Mouse (Mus musculus) cerebellum, adult 2 months (tissue): Measurements from ENCODE around the gene Sorcs2. TPM values are rescaled to one million over a fixed set of nuclear protein-coding genes. Genes with fewer than 3 reads are reported as not detected.

Experiments used
- DNase-seq, 2 experiments: peaks; one replicate each; pipeline ENCODE4 v3.0.0; 2021
- H3K27ac ChIP-seq: fragments of 200-500 bp; 2 replicates; pipeline ENCODE4 v1.5.1; 2012; ENCODE audit warnings: low read length, control low read depth, inconsistent platforms; ENCODE audit not compliant: insufficient read depth
- H3K27me3 ChIP-seq: fragments of 200-500 bp; 2 replicates; pipeline ENCODE4 v1.6.1; 2012; ENCODE audit warnings: inconsistent platforms, mild to moderate bottlenecking, low read length, moderate library complexity; ENCODE audit not compliant: control insufficient read depth, insufficient read depth
- H3K4me1 ChIP-seq: fragments of 200-500 bp; 2 replicates; pipeline ENCODE4 v1.6.1; 2011; ENCODE audit warnings: low read length; ENCODE audit not compliant: control insufficient read depth, insufficient read depth
- H3K4me3 ChIP-seq: fragments of 200-500 bp; replicated peaks from 2 replicates; pipeline ENCODE3; 2011; ENCODE audit warnings: mild to moderate bottlenecking, low read depth, low read length, control low read depth; ENCODE audit not compliant: insufficient read depth
- CTCF ChIP-seq: fragments of 200-500 bp; IDR thresholded peaks from 2 replicates; pipeline ENCODE4 v1.5.1; 2011; ENCODE audit warnings: low read depth, mild to moderate bottlenecking, control low read depth, low read length, moderate library complexity, borderline replicate concordance; ENCODE audit not compliant: insufficient read depth
- POLR2A ChIP-seq: fragments of 200-500 bp; IDR thresholded peaks from 2 replicates; pipeline ENCODE4 v1.6.1; 2011; ENCODE audit warnings: low read length, control low read depth, borderline replicate concordance; ENCODE audit not compliant: insufficient read depth
- WGBS: fragments of 180-500 bp; shearing (Covaris S2); methylation state at CpG from one replicate; pipeline ENCODE4 v1.1.7; 2018; 5-methylcytosine and 5-hydroxymethylcytosine counted together
- polyA plus RNA-seq: library from polyadenylated mRNA; depleted of rRNA; stranded (reverse); fragments of >200 nt; gene quantifications from 2 replicates; pipeline ENCODE4 v1.2.3, GENCODE M21; 2012

The Sorcs2 gene
- polyA plus RNA-seq, 1 experiment: 8.7 TPM

DNA sequence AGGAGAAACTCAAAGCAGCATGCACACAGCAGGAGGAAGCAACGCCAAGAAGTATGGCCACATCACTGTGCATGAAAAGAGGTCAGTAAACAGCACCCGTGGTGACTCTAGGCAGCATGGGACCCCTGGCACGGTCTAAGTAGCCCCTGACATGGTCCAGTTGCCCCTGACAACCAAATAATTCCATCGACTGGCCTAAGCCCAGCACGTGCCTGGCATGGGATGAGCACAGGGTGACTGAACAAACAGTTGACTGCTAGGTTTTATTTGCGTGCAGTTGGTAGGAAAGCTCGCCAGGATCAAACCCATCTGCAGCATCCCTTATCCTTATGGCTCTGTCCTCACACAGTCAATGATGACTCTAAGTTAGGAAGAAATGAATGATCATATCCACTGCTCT is 61.7 kb downstream of the Sorcs2 start:
- no peak overlapping the region for H3K27ac ChIP-seq
- no peak overlapping the region for H3K4me3 ChIP-seq
- no peaks in the 10 kb centered on the region for H3K27me3 ChIP-seq
- TF ChIP-seq CTCF: no peak
- TF ChIP-seq POLR2A: no peak
- no peak for DNase-seq
- 25% methylated on average over 7 of the region's 7 CpGs for WGBS
- H3K4me1 ChIP-seq: no peaks in the 10 kb centered on the region

DNA sequence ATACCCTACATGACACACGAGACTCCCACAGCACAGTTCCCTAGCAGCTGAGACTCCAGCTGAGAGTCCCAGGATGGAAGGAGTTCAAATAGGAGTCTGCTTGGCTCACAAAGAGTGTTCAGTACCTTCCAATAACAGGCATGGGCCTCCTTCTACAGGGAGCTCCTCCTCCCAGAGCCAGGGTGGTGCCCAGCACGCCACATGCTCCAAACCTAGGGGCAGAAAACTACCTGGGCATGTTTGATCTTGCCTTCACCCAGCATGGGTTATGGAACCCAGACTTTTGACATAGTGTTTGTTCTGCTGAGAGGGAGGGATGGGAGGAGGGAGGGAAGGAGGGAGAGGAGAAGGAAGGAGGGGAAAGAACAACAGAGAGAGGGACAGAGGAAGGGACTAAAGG is 62.3 kb downstream of the Sorcs2 start:
- no peak for DNase-seq
- H3K27ac ChIP-seq: no peak overlapping the region
- TF ChIP-seq CTCF: no peak
- TF ChIP-seq POLR2A: no peak

DNA sequence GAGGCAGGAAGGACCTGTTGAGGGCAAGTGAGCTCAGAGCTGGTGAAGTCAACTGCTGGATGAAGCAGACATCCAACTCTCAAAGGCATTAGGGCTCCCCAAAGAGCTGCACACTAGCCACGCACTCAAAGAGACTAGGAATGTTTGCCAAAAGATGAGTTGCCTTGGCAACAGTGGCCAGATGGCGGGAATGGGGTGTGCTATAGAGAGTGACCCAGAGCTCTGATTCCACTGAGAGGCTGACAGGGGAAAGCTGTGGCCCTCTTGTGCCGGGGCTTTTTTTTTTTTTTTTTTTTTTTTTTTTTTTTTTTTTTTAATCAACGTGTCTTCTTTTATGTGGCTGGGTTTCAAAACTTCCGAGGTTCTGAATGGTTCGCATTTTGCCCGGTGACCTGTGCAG is 63.7 kb downstream of the Sorcs2 start:
- Histone ChIP-seq H3K4me3 (no peak overlapping the region), H3K27ac (no peak overlapping the region), H3K27me3 (no peaks in the 10 kb centered on the region), H3K4me1 (peaks cover 3% of the 10 kb centered on the region; the same call in 1 of the 2 replicates)
- 32% methylated on average over 7 of the region's 7 CpGs for WGBS
- peak in 1 of 2 experiments; percentile 14 for DNase-seq
- TF ChIP-seq POLR2A (no peak), CTCF (no peak)

More for the DNA sequence above, 62.3 kb downstream of the Sorcs2 start:
- Histone ChIP-seq H3K27me3 (no peaks in the 10 kb centered on the region), H3K4me1 (peaks cover 3% of the 10 kb centered on the region; the same call in 1 of the 2 replicates), H3K4me3 (no peak overlapping the region)
- 95% methylated on average over 2 of the region's 2 CpGs for WGBS

DNA sequence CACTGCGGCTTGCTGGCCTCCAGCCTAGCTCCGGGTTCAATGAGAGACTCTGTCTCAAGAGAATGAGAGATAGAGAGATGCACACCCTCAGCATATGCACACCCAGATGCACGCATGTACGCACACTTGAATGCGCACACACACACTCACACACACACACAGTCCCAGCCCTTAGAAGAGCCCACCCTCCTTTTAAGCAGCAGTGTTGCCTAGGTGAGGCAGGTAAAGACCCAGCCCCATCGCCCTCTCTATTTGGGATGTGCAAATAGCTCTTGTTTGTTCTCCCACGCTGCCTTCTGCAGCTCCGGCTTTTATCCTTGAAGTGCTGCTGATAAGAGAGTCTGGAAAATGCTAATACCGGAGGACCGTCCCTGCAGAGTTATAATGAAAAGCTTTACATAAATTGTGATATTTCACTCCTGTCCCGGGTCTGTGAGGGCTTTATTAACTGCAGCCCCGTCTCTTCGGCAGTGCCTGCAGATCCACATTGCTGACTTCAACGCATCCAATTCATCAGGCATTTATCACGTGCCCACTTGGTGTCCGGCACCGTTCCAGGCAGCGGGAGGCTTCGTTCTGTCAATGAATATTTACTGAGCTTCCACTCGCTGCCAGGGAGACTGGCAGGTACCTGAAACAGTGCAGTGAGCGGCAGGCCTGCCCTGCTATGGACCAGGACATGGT is 67.3 kb downstream of the Sorcs2 start:
- 43% methylated on average over 21 of the region's 21 CpGs for WGBS
- no peaks in the 10 kb centered on the region for H3K27me3 ChIP-seq
- H3K27ac ChIP-seq: no peak overlapping the region
- DNase-seq: no peak
- no peak for TF ChIP-seq POLR2A
- TF ChIP-seq CTCF: no peak
- peaks cover 3% of the 10 kb centered on the region; the same call in 1 of the 2 replicates for H3K4me1 ChIP-seq
- no peak overlapping the region for H3K4me3 ChIP-seq

DNA sequence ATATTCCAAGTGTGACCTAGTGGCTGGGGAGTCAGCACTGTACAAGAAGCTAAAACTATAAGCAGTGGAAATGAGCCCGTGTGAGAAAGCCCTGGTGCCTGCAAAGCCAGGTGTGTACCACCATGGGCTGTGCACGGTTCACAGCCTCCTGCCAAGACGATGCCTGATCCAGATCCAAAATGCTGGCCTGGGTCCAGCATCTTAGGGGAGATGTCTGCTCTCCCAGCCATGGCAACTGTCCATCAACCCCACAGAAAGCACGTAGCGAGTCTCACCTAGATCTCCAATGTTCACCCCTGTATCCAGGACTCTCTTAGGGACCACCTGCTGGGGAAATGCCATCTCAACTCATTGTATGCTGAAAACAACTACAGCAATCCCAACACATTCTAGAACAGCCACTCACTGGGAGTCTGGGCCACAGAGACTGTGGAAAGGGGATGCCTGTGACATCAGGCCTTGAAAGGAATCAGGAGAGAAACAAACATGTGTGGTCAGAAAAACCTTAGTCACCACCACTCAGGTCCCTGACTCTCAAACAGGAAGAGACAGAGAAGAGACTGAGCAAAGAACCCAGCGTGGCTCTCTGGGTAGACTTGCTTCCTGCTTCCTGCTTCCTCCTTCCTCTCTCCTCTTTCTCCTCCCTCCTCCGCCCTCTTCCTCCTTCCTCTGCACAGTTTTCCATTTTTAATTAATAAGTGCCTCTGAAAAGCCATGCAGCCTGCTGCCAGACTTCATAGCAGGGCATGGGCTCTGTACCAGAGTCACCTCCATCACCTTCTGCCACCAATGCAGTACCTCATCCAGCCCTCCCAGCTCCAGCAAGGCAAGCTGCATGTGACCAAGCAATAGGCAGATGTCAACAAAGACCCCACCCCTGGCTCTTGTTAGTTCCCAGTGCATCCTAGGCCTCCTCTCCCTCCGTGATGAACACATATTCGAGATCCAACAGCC is 71.6 kb downstream of the Sorcs2 start:
- no peak for TF ChIP-seq POLR2A
- TF ChIP-seq CTCF: no peak
- WGBS: 42% methylated on average over 9 of the region's 9 CpGs
- Histone ChIP-seq H3K4me3 (no peak overlapping the region), H3K4me1 (peaks cover 3% of the 10 kb centered on the region), H3K27ac (no peak overlapping the region), H3K27me3 (no peaks in the 10 kb centered on the region)
- DNase-seq: no peak

DNA sequence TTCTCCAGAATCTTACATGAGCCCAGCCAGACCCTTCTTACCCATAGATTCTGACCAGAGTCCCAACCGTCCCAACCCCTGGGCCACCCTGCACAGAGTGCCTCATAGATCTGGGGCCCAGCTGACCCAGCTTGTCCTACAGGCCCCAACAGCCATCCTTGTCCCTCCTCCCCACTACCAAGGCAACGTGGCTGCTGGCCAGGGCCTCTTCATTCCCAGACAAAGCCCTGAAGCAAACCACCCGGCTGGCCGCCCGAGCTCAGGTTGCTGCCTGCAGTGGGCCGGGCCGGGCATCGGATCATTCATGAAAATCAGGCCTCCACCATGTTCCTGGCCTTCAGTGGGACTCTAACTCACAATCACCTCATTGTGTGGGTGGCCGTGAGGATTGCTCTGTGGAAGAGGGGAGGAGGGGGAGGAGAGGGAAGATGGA is 73.8 kb downstream of the Sorcs2 start:
- WGBS: 41% methylated on average over 9 of the region's 9 CpGs
- Histone ChIP-seq H3K27ac (no peak overlapping the region), H3K4me1 (no peaks in the 10 kb centered on the region; the same call in none of the 2 replicates), H3K27me3 (no peaks in the 10 kb centered on the region), H3K4me3 (no peak overlapping the region)
- TF ChIP-seq POLR2A (no peak), CTCF (no peak)
- peak; percentile 35 to 47 for DNase-seq

DNA sequence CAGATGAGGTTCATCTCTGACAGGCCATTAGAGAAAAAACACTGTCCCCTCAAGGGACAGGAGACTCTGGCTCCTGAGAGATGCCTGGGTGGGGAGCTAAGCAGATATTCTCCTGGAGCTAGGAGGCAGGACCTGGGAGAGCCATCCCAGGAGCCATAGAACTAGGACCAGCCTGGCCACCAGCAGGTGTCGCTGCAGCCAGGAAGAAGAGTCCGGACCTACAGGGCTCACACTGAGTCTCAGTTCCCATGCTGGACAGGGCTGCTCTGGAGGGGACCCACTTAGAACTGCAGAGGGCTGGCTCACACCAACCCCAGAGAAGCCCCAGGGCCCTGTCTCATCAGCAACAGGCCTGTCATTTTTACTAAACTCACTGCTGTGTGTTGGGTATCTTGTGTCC is 74.4 kb downstream of the Sorcs2 start:
- no peaks in the 10 kb centered on the region; the same call in none of the 2 replicates for H3K4me1 ChIP-seq
- peak; percentile 23 to 33 for DNase-seq
- WGBS: 3% methylated on average over 2 of the region's 2 CpGs
- no peaks in the 10 kb centered on the region for H3K27me3 ChIP-seq
- H3K4me3 ChIP-seq: no peak overlapping the region
- no peak overlapping the region for H3K27ac ChIP-seq
- TF ChIP-seq CTCF (peak; percentile 46; the same call in 1 of the 2 replicates), POLR2A (no peak)

DNA sequence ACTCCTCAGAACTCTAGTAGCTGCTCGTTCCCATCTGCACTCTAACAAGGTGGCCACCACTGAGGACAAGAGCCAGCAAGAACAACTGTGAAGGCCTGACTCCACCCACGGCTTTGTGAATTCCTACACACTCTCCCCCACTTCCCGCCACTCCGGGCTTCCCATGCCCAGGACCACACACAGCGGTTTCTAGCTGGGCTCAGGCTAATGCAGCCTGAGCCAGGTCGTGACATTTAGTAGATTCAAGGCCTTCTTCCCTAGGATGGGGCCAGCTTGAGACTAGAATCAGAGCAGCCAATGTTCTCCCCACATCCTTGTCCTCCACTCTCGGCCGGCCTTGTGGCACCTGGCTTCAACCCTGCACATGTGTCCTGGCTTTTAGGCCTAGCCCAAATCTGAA is 76.4 kb downstream of the Sorcs2 start:
- WGBS: 80% methylated on average over 8 of the region's 8 CpGs
- H3K4me3 ChIP-seq: no peak overlapping the region
- no peaks in the 10 kb centered on the region for H3K27me3 ChIP-seq
- H3K4me1 ChIP-seq: no peaks in the 10 kb centered on the region; the same call in none of the 2 replicates
- TF ChIP-seq POLR2A (no peak), CTCF (no peak)
- no peak overlapping the region for H3K27ac ChIP-seq
- no peak for DNase-seq
